Mouse (Mus musculus): Measurements from ENCODE around the gene Nol12.

Gene Nol12

GRCm38 (mm10) chr15:78916052-78916826, 18.5 kb upstream of the Nol12 start:
- in situ Hi-C loops (cut with MseI, MboI) = no loop called here

DNA sequence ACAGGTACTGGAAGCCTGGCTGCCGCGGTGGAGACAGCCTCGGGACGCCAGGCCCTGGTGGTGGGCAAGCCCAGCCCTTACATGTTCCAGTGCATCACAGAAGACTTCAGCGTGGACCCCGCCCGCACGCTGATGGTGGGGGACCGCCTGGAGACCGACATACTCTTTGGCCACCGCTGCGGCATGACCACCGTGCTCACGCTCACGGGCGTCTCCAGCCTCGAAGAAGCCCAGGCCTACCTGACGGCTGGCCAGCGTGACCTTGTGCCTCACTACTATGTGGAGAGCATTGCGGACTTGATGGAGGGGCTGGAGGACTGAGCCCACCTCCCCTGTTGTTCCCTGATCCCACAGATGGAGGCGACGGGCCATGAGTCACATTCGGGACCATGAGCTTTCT, 16.6 kb upstream of the Nol12 start:
- in situ Hi-C loops (cut with MseI, MboI) = no loop called here

- in situ Hi-C loops (cut with MseI, MboI) = no loop called here
These were observed 14.8 kb upstream of the Nol12 start for GRCm38 (mm10) chr15:78919914-78920313.

- in situ Hi-C loops (cut with MseI, MboI) = no loop called here
These were observed 12.0 kb upstream of the Nol12 start for GRCm38 (mm10) chr15:78922700-78923099.

DNA sequence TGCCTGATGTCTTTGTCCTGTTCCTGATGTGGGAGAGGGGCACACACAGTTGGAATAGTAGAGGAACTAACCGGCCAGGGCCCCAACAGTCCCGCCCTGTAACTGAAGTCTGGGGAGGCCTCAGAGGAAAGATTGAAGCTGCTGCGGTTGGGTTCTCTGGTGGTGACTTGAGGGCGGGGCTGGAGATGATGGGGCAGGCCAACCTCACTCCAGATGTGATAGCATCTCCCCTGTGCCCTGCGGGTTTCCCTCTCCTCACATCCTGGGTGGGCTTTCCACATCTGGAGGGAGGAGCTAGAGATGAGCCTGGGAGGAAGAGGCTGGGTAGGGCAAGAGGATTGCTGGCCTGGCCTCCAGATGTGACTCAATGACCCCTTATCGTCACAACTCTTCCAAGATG, 11.1 kb upstream of the Nol12 start:
- in situ Hi-C loops (cut with MseI, MboI) = no loop called here

DNA sequence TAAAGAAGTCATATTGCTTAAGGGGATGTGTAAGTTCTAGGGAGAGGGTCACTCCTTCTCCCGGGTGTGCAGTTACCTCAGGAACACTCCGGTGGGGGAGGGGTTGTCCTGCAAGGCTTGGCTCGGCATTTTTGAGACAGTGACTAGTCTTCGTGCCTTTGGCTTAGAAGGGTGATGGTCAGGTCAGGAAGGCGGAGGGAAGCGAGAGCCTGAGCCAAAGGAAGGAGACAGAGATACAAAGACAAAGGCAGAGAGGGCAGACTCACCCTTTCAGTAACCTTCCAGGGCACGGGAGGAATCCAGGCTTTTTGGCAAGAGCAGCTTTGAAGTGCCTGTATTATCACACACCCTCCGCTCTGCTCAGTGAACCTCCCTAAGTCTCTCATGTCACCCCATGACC, 9.6 kb upstream of the Nol12 start:
- in situ Hi-C loops (cut with MseI, MboI) = no loop called here

DNA sequence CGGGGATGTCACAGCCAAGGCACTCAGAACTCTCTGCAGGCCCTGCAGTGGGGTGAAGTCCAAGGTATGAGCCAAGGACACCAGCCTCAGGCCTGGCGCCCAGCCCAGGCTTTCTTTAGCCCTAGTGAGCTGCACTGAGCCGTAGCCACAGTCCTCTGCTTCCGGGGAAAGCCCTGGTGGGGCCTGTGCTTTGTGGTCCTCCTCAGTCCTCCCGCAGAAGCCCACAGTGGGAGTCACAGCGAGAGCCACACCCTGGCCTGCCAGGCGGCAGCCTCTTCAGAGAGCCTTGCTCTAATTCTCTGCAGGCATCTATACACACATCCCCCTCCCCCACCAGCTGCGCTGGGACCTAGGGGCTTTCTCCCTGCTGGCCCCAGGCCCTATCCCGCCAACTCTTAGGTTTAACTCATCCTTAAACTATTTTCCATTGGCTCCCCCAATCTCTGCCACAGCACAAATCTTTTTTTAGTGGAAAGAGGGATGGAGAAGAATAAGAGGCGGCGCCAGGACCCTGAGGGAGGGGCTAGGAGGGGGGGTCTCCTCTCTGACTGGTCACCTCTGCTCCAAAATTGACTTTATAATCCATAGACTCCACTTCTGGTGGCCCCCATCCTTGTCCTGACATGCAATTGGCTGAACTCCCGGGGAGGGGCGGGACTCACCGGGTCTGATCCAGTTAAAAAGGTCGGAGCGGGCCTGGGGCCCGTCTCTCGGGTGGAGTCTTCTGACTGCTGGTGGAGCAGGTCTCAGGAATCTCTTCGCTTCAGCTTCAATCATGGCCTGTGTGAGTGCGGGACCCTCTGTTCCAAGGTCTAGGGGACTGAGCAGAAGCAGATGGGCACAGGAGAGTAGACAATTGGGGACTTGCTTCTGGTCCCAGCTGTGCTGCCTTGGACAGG, 8.5 kb upstream of the Nol12 start, which contains the start of gene Lgals1:
Gene Lgals1 (plus strand): TSS at position 705 of the 899 bp plus-strand sequence.
- in situ Hi-C loops (cut with MseI, MboI) = no loop called here

GRCm38 (mm10) chr15:78927021-78927787, 7.5 kb upstream of the Nol12 start:
- in situ Hi-C loops (cut with MseI, MboI) = no loop called here

DNA sequence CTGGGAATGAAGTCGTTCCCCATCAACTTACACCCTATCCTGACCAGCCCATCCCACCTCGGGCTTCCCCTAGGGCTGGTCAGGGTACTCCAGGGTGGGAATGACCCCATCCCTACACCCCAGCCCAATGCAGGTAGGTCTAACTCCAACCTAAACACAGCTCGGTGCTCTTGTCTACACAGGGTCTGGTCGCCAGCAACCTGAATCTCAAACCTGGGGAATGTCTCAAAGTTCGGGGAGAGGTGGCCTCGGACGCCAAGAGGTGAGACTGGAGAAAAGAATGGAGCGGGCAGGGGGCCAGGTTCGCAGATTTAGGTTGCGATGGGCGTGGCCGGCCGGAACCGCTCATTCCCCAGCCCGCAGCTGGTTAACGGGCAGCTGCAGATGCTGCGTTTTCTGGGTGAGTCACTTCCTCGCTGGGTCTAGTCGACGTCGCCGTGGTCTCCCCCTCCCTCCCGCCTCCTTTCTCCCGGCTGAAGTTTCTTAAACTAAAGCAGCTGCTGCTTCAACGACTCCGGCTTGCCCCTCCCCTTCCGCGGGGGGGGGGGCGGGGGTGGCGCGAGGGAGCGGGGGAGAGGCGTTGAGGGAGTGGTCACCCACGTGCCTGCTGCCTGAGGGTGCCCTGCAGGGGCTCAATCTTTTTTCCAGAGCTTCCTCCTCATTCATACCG, 6.8 kb upstream of the Nol12 start:
- in situ Hi-C loops (cut with MseI, MboI) = no loop called here

GRCm38 (mm10) chr15:78928539-78928938, 6.2 kb upstream of the Nol12 start:
- in situ Hi-C loops (cut with MseI, MboI) = no loop called here

GRCm38 (mm10) chr15:78930192-78930706, 4.5 kb upstream of the Nol12 start:
- in situ Hi-C loops (cut with MseI, MboI) = no loop called here

DNA sequence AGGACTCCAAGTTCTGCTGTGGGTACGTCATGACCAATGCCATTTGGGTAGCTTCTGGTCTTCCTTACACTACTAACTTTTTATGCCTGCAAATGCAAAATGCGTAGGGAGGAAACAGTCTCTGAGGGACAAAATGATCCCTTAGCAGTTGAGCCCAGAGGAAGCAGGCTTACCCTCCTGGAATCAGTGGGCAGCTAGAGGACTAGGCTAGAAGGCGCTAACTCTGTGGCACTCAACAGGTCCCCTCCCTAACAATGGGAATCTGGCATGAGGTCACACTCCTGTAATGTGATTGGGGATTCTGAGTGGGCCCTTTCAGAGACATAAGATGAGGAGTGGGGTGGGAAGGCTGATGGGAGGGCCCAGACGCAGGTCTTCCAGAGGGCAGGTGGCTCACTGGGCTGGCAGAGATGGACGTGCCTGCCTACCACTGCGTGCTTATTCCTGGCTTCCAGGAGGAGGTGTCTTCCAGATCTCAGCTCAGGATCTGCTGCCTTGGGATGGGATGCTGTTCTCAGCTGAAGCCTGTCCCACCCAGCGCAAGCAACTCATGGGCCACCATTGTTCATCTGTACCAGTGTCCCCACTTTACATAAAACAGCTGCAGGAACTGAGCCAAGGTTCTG, 3.8 kb upstream of the Nol12 start:
- in situ Hi-C loops (cut with MseI, MboI) = no loop called here

GRCm38 (mm10) chr15:78931577-78931976, 3.2 kb upstream of the Nol12 start:
- in situ Hi-C loops (cut with MseI, MboI) = no loop called here

- in situ Hi-C loops (cut with MseI, MboI) = no loop called here
These were observed 1.7 kb downstream of the Nol12 start for GRCm38 (mm10) chr15:78936403-78936802.

GRCm38 (mm10) chr15:78937311-78937710, 2.6 kb downstream of the Nol12 start:
- in situ Hi-C loops (cut with MseI, MboI) = no loop called here

DNA sequence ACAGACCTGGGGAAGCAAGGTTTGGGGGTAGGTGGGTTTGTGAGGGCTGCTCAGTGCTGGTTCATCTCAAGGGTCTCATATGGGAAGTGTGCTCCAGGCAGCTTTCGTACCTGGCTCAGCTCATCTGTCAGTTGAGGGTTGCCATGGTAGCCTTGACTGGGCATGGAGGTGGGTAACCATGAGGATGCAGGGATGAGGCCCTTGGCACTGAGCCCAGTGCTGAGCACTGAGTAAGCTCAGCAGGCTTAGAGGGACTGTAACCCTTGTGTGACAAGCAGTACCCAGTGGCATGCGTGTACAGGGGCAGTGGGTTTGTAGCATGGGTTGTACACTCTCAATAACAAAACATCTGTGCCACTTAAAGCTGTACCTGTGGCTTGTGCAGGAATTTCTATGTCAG, 3.2 kb downstream of the Nol12 start:
- in situ Hi-C loops (cut with MseI, MboI) = no loop called here

- in situ Hi-C loops (cut with MseI, MboI) = no loop called here
These were observed 5.6 kb downstream of the Nol12 start for GRCm38 (mm10) chr15:78940325-78940724.

GRCm38 (mm10) chr15:78942663-78943062, 7.9 kb downstream of the Nol12 start:
- in situ Hi-C loops (cut with MseI, MboI) = no loop called here

DNA sequence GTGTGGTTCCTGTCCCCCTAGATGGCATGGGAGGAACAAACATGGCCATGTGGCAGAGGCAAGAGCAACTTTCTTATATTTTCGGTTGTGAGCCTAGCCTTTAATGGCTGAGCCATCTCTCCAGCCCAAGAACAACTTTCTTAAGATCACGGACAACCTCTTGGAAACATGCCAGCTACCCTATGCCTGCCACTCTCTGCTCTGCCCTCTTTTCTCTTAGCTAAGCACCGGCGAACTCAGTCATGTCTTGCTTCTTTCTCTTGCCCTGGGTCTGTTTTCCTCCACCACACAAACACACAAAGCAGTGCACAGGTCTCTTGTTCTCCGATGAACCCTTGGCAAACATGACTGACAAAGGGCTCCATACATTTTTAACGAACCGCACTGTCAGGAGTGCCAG, 11.5 kb downstream of the Nol12 start:
- in situ Hi-C loops (cut with MseI, MboI) = no loop called here

GRCm38 (mm10) chr15:78947657-78948056, 12.9 kb downstream of the Nol12 start, which contains the start of gene Triobp:
TSS of gene Triobp (plus strand) at chr15:78947724.
- in situ Hi-C loops (cut with MseI, MboI) = no loop called here

All from mouse trophoblast stem cell (cell line).